Mouse (Mus musculus) splenic B cell, adult 2 months (primary cell): ENCODE measurements around the gene Nup88.

ENCODE experiments used
- DNase-seq: peaks from one replicate; pipeline ENCODE4 v3.0.0-alpha.2; 2011; ENCODE audit warnings: low read depth, low spot score
- H3K27me3 ChIP-seq: 2 replicates; pipeline ENCODE4 v1.6.1; 2012; ENCODE audit warnings: mild to moderate bottlenecking, low read length, moderate library complexity, mixed read lengths; ENCODE audit not compliant: control insufficient read depth, poor library complexity, insufficient read depth, severe bottlenecking
- H3K36me3 ChIP-seq: 2 replicates; pipeline ENCODE4 v1.6.1; 2012; ENCODE audit warnings: mild to moderate bottlenecking, low read length, moderate library complexity, mixed read lengths; ENCODE audit not compliant: control insufficient read depth, poor library complexity, insufficient read depth, severe bottlenecking

The Nup88 gene

GRCm38 (mm10) chr11:70969821-70970559 is at the start of gene Nup88, which contains the start of gene Rpain:
TSS of gene Nup88 (minus strand) at chr11:70969973.
TSS of gene Rpain (plus strand) at chr11:70970213.
- H3K36me3 ChIP-seq, result peaks cover 8% of the 10 kb centered on the region; the same call in 1 of the 2 replicates
- H3K27me3 ChIP-seq, result no peaks in the 10 kb centered on the region
- peak; percentile 97 for DNase-seq

DNA sequence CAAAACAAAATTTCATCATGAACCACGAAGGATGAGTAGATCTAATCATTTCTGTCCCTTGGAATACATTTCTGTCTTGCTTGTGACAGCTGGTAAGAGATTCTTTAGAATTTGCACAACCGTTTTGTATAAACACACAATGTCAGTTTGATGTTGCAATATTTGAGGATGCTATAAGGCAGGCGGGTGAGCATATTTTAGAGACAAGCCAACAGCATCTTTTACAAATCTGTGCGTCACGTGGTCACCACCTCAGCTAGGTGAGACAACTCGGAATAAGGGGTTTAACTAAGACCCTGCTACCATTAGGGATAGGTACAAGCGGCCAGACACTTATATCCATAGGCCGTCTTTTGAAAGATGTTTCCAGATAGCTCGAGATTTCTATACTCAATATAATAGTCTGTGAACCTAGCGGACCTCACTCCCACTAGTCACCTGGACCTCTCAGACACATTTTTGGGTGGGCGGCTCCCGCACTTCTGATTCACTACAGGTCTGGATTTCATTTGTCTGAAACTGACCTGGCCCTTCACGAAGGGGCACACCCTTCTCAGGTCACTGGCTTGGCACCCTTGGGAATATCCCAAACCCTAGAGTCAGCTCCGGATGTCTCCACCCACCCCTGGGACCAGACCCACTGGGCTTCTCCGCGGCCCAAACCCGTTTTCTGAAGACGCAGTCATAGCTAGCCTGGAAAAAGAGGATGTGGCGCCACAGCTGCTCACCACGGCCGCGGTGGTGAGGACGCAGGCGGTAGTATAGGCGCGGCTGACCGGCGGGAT is 48.8 kb upstream of the Nup88 start:
- peaks cover 7% of the 10 kb centered on the region; the same call in 1 of the 2 replicates for H3K36me3 ChIP-seq
- H3K27me3 ChIP-seq, result no peaks in the 10 kb centered on the region
- DNase-seq, result no peak

GRCm38 (mm10) chr11:71017051-71017450 is 47.3 kb upstream of the Nup88 start:
- H3K36me3 ChIP-seq, result peaks cover 11% of the 10 kb centered on the region; the same call in 1 of the 2 replicates
- no peaks in the 10 kb centered on the region for H3K27me3 ChIP-seq
- no peak for DNase-seq

DNA sequence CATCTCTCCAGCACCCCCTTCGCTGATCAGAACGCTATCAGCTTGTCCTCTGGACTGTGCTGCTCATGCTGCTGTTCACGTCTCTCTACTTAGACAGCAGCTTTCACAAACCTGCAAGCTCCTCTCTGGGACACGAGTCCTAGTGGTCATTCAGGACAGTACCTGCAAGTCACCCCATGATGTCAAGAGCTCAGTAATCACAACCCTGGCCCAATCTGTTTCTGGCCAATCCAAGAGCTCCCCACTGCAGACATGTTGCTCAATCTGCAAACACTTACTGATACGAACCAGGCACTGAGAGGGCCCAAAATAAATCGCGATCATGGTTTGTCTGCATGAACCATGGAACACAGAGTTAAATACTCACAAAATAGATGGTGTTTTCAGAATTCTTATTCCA is 43.0 kb upstream of the Nup88 start:
- DNase-seq, result no peak
- Histone ChIP-seq H3K27me3 (no peaks in the 10 kb centered on the region), H3K36me3 (peaks cover 20% of the 10 kb centered on the region)

- Histone ChIP-seq H3K27me3 (no peaks in the 10 kb centered on the region), H3K36me3 (peaks cover 13% of the 10 kb centered on the region)
- DNase-seq, result no peak
These were observed 38.5 kb upstream of the Nup88 start for GRCm38 (mm10) chr11:71008321-71008720.

DNA sequence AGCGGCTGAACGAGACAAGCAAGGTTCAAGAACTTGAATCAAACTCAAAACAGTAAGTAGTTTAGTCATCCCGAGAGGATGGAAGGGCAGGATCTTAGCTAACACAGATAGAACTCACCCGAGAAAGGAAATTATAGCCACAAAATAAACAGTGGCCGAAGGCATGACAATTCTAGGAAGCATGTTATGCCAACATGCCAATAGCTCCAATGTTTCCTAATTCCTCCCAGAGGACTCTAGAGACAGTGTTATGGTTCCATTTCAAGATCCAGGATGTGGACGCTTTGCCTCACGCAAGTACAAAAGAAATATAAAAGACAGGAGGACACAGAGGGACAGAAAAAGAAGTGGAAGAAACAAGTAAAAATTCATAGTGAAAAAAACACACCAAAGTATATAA is 38.1 kb upstream of the Nup88 start:
- peaks cover 12% of the 10 kb centered on the region for H3K36me3 ChIP-seq
- no peak for DNase-seq

GRCm38 (mm10) chr11:71007026-71007425 is 37.3 kb upstream of the Nup88 start:
- Histone ChIP-seq H3K27me3 (no peaks in the 10 kb centered on the region), H3K36me3 (peaks cover 10% of the 10 kb centered on the region)
- DNase-seq, result no peak

More for the DNA sequence above, 38.1 kb upstream of the Nup88 start:
- H3K27me3 ChIP-seq, result no peaks in the 10 kb centered on the region

- peaks cover 4% of the 10 kb centered on the region for H3K36me3 ChIP-seq
- peak; percentile 6 for DNase-seq
- H3K27me3 ChIP-seq, result no peaks in the 10 kb centered on the region
These were observed 35.3 kb upstream of the Nup88 start for GRCm38 (mm10) chr11:71005046-71005445.

DNA sequence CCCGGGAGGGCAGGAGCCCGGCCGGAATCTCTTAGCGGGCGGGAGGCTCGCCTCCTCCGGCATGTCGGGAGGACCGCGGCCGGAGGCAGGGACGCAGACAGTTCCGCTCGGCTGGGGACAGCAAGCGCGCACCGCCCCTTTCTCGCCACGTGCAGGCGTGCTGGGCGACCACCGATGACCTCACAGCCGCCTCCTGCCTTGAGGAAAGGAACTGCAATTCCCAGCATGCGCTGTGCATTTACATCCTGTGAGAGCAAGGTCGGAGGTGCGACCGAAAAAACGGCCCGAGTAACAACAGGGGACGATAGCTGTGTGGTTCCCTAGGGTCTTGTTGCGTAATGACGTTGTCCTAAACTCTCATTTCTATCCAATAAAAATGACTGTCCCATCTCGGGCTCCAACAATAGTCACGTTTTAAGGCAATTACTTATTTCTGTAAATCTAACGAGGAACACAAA is 34.6 kb upstream of the Nup88 start, which contains the start of gene Dhx33:
Gene Dhx33 (minus strand): TSS at position 122 of the 458 bp plus-strand sequence.
- peak; percentile 99 for DNase-seq
- Histone ChIP-seq H3K36me3 (peaks cover 4% of the 10 kb centered on the region), H3K27me3 (no peaks in the 10 kb centered on the region)

- Histone ChIP-seq H3K27me3 (no peaks in the 10 kb centered on the region), H3K36me3 (no peaks in the 10 kb centered on the region; the same call in 1 of the 2 replicates)
- peak; percentile 34 for DNase-seq
These were observed 34.0 kb upstream of the Nup88 start for GRCm38 (mm10) chr11:71003611-71004315.

GRCm38 (mm10) chr11:71001167-71001566 is 31.4 kb upstream of the Nup88 start:
- H3K27me3 ChIP-seq, result no peaks in the 10 kb centered on the region
- no peaks in the 10 kb centered on the region; the same call in 1 of the 2 replicates for H3K36me3 ChIP-seq
- DNase-seq, result no peak

DNA sequence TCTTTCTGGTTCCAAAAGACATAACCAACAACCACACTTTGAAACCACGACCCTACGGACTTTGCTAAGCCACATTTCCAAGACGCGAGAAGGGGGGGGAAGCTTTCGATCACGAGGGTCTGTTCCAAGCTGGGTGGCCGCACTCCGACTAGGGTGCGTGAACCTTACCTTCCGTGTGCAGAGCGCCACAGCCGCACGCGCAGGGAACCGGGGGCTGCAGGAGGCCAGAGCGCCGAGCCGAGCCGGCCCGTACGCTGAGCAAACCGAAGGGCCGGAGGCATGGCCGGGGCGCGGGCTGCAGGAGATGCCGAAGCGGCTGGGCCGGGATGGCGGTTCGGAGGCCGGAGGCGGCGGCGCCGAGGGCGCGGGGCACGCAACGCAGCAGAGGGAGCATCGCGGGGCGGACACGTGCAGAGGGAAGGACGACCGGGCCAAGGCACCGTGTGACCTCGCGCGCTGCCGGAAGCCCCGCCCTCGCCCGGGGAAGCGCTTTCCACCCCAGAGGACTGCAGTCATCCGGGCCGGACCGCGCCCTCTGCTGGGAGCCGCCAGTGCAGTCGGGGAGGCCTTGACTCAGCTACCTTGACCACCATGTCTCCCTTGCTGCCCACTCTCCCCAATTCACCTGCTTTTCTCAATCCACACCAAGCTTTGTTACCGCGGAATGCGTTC is 12.9 kb upstream of the Nup88 start, which contains the start of gene C1qbp:
Gene C1qbp (minus strand): TSS at position 470 of the 672 bp plus-strand sequence.
- Histone ChIP-seq H3K36me3 (peaks cover 6% of the 10 kb centered on the region), H3K27me3 (no peaks in the 10 kb centered on the region)
- peak; percentile 94 for DNase-seq

DNA sequence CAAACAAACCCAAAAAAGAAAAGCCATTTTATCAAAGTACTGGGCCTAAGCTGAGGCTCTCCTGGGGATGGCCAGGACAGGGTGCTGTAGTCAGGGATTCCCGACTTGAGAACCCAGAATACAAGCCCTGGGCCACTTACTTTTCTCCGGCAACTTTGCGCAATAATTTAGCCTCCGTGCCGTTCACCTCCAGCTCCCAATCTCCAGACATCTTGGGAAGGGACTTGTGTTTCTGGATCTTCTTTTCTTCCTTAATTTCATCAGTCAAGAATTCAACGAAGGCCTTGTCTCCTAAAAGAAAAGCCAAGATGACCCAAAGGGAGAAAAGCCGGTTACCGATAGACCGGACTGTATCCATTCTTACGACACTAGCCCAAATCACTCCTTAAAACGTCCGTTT is 12.3 kb upstream of the Nup88 start:
- Histone ChIP-seq H3K36me3 (peaks cover 6% of the 10 kb centered on the region), H3K27me3 (no peaks in the 10 kb centered on the region)
- DNase-seq, result no peak
